Mouse (Mus musculus) hindbrain, embryonic 13.5 days (tissue): Measurements from ENCODE around the gene Ncoa3. TPM values are rescaled to one million over a fixed set of nuclear protein-coding genes. Genes with fewer than 3 reads are reported as not detected.
"Not testable (repeated sequence)": the region's sequence is repeated elsewhere in the genome, so short reads cannot be mapped to it uniquely, and the experiment has no call there.

ENCODE experiments used
- ATAC-seq: fragments of 200-750 bp; cut with Nextera tagmentation; 2 replicates; pipeline ENCODE4 v1.8.0; 2017; ENCODE audit warnings: moderate TSS enrichment; ENCODE audit not compliant: low FRiP score
- H3K27ac ChIP-seq: fragments of 300-500 bp; sonication (generic); 2 replicates; pipeline ENCODE4 v1.5.1; 2015; ENCODE audit warnings: inconsistent platforms, mild to moderate bottlenecking, moderate library complexity
- H3K27me3 ChIP-seq: fragments of 300-500 bp; sonication (generic); 2 replicates; pipeline ENCODE4 v1.6.1; 2015; ENCODE audit warnings: mild to moderate bottlenecking, inconsistent platforms
- H3K36me3 ChIP-seq: fragments of 300-500 bp; sonication (generic); 2 replicates; pipeline ENCODE4 v1.6.1; 2015; ENCODE audit warnings: mild to moderate bottlenecking, inconsistent platforms
- H3K4me1 ChIP-seq: fragments of 300-500 bp; sonication (generic); replicated peaks from 2 replicates; pipeline ENCODE4 v1.6.1; 2015; ENCODE audit warnings: inconsistent platforms
- H3K4me2 ChIP-seq: fragments of 300-500 bp; sonication (generic); 2 replicates; pipeline ENCODE4 v1.6.1; 2015; ENCODE audit warnings: inconsistent platforms, mild to moderate bottlenecking, moderate library complexity
- H3K4me3 ChIP-seq: fragments of 300-500 bp; sonication (generic); 2 replicates; pipeline ENCODE4 v1.5.1; 2015; ENCODE audit warnings: mild to moderate bottlenecking, inconsistent platforms
- H3K9ac ChIP-seq: fragments of 300-500 bp; sonication (generic); 2 replicates; pipeline ENCODE4 v1.6.1; 2015; ENCODE audit warnings: mild to moderate bottlenecking, inconsistent platforms
- H3K9me3 ChIP-seq: fragments of 300-500 bp; sonication (generic); 2 replicates; pipeline ENCODE4 v1.6.1; 2016; ENCODE audit warnings: inconsistent platforms
- WGBS: fragments of 180-500 bp; shearing (Covaris S2); methylation state at CpG from one replicate; pipeline ENCODE4 v1.1.7; 2015; 5-methylcytosine and 5-hydroxymethylcytosine counted together
- polyA plus RNA-seq: library from polyadenylated mRNA; unstranded; fragments of >200 nt; fragmentation: Nextera tagmentation; extraction: Ambion mirVana; gene quantifications from 2 replicates; pipeline ENCODE4 v1.2.1, GENCODE M21; 2015

Gene Ncoa3
- polyA plus RNA-seq, result 12.0 and 13.1 TPM in 2 replicates

DNA sequence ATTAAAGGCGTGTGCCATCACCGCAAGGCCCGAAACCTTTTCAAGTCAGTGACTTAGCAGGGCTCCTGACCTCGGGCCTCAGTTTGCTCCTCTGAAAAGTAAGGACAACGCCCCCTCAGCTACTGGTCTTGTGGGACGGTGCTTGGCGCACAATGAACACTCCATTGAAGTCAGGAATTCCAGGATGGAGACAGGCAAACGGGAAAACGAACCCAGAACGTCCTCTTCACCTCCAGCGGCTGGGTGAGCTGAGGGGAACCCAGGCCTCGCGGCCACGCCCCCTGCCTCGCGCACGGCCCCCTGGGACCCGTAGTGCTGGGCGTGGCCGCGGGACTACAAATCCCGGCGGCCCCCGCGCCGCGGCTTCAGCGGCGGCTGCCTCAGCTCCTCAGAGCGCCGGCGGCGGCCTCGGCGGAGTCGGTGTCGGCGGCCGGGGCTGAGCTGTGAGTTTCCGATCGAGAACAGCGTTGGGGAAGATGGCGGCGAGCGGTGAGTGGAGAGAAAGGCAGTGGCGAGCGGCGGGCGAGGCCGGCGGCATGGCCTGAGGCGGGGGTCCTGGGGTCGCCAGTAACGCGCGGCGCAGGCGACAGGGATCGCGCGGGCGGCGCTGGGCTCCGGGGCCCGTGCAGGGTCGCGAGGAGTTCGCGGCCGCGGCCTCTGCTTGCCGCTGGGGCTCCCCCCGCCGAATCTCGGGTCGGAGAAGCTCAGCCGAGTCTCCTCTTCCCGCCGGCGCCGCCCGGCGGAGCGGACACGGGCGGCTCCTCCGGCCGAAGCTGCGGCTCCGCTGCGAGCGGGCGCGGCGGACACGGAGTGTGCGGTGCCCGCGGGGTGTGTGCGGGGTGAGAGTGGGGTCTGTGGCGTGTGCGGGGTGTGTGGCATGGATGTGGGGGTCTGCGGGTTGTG lies at the start of gene Ncoa3:
TSS of gene Ncoa3 (plus strand) at position 367 of the 903 bp plus-strand sequence.
- no peaks in the 10 kb centered on the region for H3K36me3 ChIP-seq
- H3K27ac ChIP-seq, result peak within 1 kb of the TSS; percentile 93
- H3K9me3 ChIP-seq, result no peaks in the 10 kb centered on the region
- no peaks in the 10 kb centered on the region for H3K27me3 ChIP-seq
- peak within 1 kb of the TSS; percentile 96 for H3K9ac ChIP-seq
- peak within 1 kb of the TSS; percentile 84 for H3K4me2 ChIP-seq
- H3K4me3 ChIP-seq, result peak within 1 kb of the TSS; percentile 98
- 2% methylated on average over 95 of the region's 103 CpGs for WGBS
- peak; percentile 90 for ATAC-seq
- H3K4me1 ChIP-seq, result peaks cover 23% of the 10 kb centered on the region

GRCm38 (mm10) chr2:165943113-165943512 lies 49.3 kb upstream of the Ncoa3 start:
- H3K9me3 ChIP-seq, result no peaks in the 10 kb centered on the region
- H3K27me3 ChIP-seq, result no peaks in the 10 kb centered on the region
- no peak overlapping the region for H3K27ac ChIP-seq
- no peaks in the 10 kb centered on the region for H3K4me1 ChIP-seq
- no peaks in the 10 kb centered on the region for H3K36me3 ChIP-seq
- ATAC-seq, result no peak
- H3K4me2 ChIP-seq, result no peak overlapping the region
- 96% methylated on average over 2 of the region's 2 CpGs for WGBS
- H3K4me3 ChIP-seq, result no peak overlapping the region
- no peak overlapping the region for H3K9ac ChIP-seq

- Histone ChIP-seq H3K9me3 (no peaks in the 10 kb centered on the region), H3K27ac (no peak overlapping the region), H3K4me3 (no peak overlapping the region), H3K4me2 (no peak overlapping the region), H3K27me3 (no peaks in the 10 kb centered on the region), H3K9ac (no peak overlapping the region), H3K36me3 (no peaks in the 10 kb centered on the region), H3K4me1 (no peaks in the 10 kb centered on the region)
- no peak for ATAC-seq
- 83% methylated on average over 11 of the region's 11 CpGs for WGBS
These were observed 47.7 kb upstream of the Ncoa3 start for GRCm38 (mm10) chr2:165944576-165945351.

DNA sequence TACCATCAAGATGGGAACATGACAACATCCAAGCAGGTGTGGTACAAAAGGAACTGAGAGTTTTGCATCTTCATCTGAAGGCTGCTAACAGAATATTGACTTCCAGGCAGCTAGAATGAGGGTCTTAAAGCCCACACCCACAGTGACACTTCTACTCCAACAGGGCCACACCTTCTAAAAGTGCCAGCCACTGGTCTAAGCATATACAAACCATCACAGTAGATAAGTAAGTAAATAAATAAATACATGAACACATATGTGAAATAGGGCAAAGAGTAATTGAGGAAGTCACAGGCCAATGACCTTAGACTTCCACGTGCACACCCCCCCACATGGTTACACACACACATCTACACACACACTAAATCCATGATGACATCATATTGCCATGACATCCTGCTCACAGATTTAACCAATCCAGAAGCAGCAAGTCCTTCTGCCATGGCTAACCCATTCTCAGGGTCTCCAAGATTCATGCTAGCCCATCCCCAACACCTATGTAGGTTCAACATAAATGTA lies 46.3 kb upstream of the Ncoa3 start:
- Histone ChIP-seq H3K4me2 (no peak overlapping the region), H3K9ac (no peak overlapping the region), H3K36me3 (no peaks in the 10 kb centered on the region), H3K4me3 (no peak overlapping the region), H3K4me1 (no peaks in the 10 kb centered on the region), H3K27ac (no peak overlapping the region), H3K9me3 (no peaks in the 10 kb centered on the region), H3K27me3 (no peaks in the 10 kb centered on the region)
- WGBS, result 85% methylated on average over 1 of the region's 1 CpGs
- no peak for ATAC-seq

GRCm38 (mm10) chr2:165948007-165948406 lies 44.4 kb upstream of the Ncoa3 start:
- ATAC-seq, result no peak
- Histone ChIP-seq H3K36me3 (no peaks in the 10 kb centered on the region), H3K27ac (no peak overlapping the region), H3K9me3 (no peaks in the 10 kb centered on the region), H3K4me3 (no peak overlapping the region), H3K4me2 (no peak overlapping the region), H3K27me3 (no peaks in the 10 kb centered on the region), H3K4me1 (peaks cover 3% of the 10 kb centered on the region; the same call in 1 of the 2 replicates), H3K9ac (no peak overlapping the region)
- WGBS, result 67% methylated on average over 1 of the region's 1 CpGs

DNA sequence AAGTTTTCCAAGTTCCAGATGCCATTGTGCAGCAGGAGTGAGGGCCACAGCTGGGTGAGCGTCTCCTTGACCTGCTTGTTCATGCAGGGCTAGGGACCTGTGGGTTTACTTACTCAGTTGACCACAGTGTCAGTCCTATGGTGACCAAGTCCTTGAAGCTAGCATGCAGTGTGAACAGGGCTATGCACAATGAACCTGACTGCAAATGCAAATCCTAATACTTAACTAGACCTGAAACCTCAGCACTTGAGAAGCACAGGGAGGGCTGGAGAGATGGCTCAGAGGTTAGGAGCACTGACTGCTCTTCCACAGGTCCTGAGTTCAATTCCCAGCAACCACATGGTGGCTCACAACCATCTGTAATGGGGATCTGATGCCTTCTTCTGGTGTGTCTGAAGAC lies 43.7 kb upstream of the Ncoa3 start:
- not testable (repeated sequence) for H3K36me3 ChIP-seq, H3K9me3 ChIP-seq, H3K27ac ChIP-seq, H3K4me2 ChIP-seq, H3K9ac ChIP-seq, H3K27me3 ChIP-seq, H3K4me1 ChIP-seq, ATAC-seq, H3K4me3 ChIP-seq
- 65% methylated on average over 1 of the region's 1 CpGs for WGBS

DNA sequence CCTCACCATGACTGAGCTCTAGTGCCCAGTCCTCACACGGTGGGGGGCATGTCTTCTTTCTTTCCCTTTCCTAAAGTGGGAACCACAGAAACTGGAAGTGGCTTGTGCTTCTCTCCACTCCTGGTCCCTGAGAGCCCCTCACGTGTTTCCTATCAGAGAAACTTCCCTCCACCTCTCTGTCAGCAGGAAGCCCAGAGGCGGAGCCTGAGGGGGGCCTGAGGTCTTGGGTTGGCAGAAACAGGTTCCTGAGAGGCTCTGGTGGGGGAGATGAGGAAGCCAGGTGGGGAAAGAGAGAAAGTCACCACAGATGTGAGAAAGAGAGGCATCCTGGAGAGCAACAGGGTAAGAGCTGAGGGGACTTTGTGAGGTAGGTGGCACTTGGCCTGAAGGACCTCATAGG lies 42.7 kb upstream of the Ncoa3 start:
- Histone ChIP-seq H3K36me3 (no peaks in the 10 kb centered on the region), H3K4me2 (no peak overlapping the region), H3K27ac (no peak overlapping the region), H3K9ac (no peak overlapping the region), H3K27me3 (no peaks in the 10 kb centered on the region), H3K4me1 (peaks cover 3% of the 10 kb centered on the region; the same call in 1 of the 2 replicates), H3K9me3 (no peaks in the 10 kb centered on the region), H3K4me3 (no peak overlapping the region)
- WGBS, result 53% methylated on average over 3 of the region's 3 CpGs
- ATAC-seq, result no peak

DNA sequence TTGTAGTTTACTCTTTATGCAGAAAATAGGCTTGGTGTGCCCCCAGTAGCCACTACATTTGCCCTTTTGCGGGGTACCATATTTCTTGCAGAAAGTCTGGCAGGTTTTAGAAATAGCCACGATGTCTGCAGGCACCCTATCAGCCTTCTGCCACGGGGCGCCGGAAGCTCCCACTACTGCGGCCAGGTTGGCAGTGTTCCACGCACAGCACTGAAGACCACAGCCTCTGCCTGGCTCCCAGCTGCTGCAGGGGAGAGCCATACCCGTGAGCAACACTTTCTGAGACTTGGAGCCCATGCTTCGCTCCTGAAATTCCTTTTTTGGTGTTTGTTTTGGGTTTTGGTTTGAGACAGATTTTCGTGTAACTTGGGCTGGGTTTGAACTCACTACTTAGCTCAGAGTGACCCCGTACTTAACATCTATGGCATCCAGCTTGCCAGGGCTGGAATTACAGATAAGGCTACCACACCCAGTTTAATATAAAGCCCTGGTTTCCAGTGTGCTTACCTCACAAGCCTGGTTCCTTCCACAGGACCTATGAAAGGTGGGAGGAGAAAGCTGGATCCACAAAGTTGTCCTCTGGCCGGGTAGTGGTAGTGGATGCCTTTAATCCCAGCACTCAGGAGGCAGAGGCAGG lies 40.9 kb upstream of the Ncoa3 start:
- no peak overlapping the region for H3K27ac ChIP-seq
- H3K9me3 ChIP-seq, result no peaks in the 10 kb centered on the region
- no peaks in the 10 kb centered on the region for H3K27me3 ChIP-seq
- peaks cover 3% of the 10 kb centered on the region; the same call in 1 of the 2 replicates for H3K4me1 ChIP-seq
- no peaks in the 10 kb centered on the region for H3K36me3 ChIP-seq
- H3K4me2 ChIP-seq, result no peak overlapping the region
- H3K4me3 ChIP-seq, result no peak overlapping the region
- H3K9ac ChIP-seq, result no peak overlapping the region
- WGBS, result 76% methylated on average over 12 of the region's 12 CpGs
- ATAC-seq, result no peak

DNA sequence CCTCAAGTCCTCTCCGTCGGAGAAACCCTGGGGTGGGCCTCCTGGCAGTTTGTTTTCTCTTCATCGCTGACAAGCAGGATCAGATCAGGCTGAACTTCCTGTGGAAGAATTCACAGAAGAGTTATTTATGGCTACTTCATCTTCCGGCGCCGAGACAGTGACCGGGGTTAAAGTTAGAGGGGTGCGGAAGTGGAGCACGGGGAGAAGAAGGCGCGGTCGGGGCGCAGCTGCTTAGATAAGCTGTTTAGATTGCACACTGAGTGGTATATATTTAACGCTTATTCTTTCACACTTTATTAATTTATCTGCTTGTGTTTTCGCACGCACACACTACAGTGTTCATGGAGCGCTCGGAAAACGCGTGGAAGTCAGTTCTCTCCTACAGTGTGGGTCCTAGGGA lies 37.6 kb upstream of the Ncoa3 start:
- Histone ChIP-seq H3K9me3 (no peaks in the 10 kb centered on the region), H3K4me1 (peaks cover 3% of the 10 kb centered on the region; the same call in 1 of the 2 replicates), H3K36me3 (no peaks in the 10 kb centered on the region), H3K4me2 (no peak overlapping the region), H3K27me3 (no peaks in the 10 kb centered on the region), H3K4me3 (no peak overlapping the region), H3K27ac (no peak overlapping the region), H3K9ac (no peak overlapping the region)
- 77% methylated on average over 20 of the region's 20 CpGs for WGBS
- ATAC-seq, result no peak

GRCm38 (mm10) chr2:165955386-165955785 lies 37.0 kb upstream of the Ncoa3 start:
- H3K27ac ChIP-seq, result no peak overlapping the region
- H3K9me3 ChIP-seq, result no peaks in the 10 kb centered on the region
- no peak overlapping the region for H3K4me3 ChIP-seq
- H3K4me2 ChIP-seq, result no peak overlapping the region
- H3K27me3 ChIP-seq, result no peaks in the 10 kb centered on the region
- H3K4me1 ChIP-seq, result peaks cover 3% of the 10 kb centered on the region; the same call in 1 of the 2 replicates
- no peak overlapping the region for H3K9ac ChIP-seq
- WGBS, result 87% methylated on average over 8 of the region's 8 CpGs
- H3K36me3 ChIP-seq, result no peaks in the 10 kb centered on the region
- ATAC-seq, result no peak

DNA sequence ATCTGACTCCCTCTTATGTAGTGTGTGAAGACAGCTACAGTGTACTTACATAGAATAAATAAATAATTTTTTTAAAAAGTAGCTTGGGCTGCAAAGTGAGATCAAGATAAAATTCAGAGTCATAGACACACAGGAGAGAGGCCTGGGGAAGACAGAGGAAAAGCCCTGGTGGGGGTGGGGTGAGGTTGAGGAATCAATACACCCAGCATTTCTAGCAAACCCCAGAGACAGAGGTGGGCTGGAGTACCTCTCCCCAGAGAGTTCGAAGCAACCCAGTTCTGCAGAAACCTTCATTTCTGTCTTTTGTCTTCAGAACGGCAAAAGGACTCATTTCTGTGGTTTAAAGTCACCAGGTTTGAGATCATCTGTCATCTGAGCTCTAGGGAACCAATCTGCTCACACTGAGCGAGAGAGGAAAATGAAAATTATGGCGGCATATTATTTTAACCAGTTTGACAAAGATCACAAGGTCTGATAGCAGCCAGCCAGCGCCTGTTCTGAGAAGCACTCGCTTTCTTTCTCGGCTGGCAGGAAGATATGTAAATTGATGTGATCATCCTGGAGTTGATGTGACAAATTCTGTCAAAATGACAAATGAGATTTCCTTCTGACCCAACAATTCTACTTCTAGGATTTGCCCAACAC lies 36.2 kb upstream of the Ncoa3 start:
- H3K4me3 ChIP-seq, result no peak overlapping the region
- 66% methylated on average over 7 of the region's 7 CpGs for WGBS
- ATAC-seq, result no peak

More for the DNA sequence above, 36.2 kb upstream of the Ncoa3 start:
- H3K9me3 ChIP-seq, result no peaks in the 10 kb centered on the region
- no peak overlapping the region for H3K4me2 ChIP-seq
- no peaks in the 10 kb centered on the region for H3K36me3 ChIP-seq
- H3K27me3 ChIP-seq, result no peaks in the 10 kb centered on the region
- no peak overlapping the region for H3K9ac ChIP-seq
- H3K4me1 ChIP-seq, result peaks cover 3% of the 10 kb centered on the region; the same call in 1 of the 2 replicates
- H3K27ac ChIP-seq, result no peak overlapping the region
